Mouse (Mus musculus): ENCODE results near the gene Ube2s. TPM values are rescaled to one million over a fixed set of nuclear protein-coding genes. Genes with fewer than 3 reads are reported as not detected.
"Not testable (repeated sequence)": the region's sequence is repeated elsewhere in the genome, so short reads cannot be mapped to it uniquely, and the experiment has no call there.

Gene Ube2s
- polyA plus RNA-seq (2014; fragmentation: Nextera tagmentation; extraction: Ambion mirVana), result 318 and 349 TPM in 2 replicates

- Histone ChIP-seq H3K27me3 (ENCODE audit: control insufficient read depth, insufficient read depth, low read length) (no peaks in the 10 kb centered on the region), H3K4me1 (ENCODE audit: control insufficient read depth, insufficient read depth, low read length) (peaks cover 11% of the 10 kb centered on the region; the same call in 1 of the 2 replicates), H3K27ac (ENCODE audit: low read length) (peak within 1 kb of the TSS; percentile 97)
Observed at GRCm38 (mm10) chr7:4812303-4813104, at the start of gene Ube2s. Ube2s (minus strand) TSS chr7:4812590.

DNA sequence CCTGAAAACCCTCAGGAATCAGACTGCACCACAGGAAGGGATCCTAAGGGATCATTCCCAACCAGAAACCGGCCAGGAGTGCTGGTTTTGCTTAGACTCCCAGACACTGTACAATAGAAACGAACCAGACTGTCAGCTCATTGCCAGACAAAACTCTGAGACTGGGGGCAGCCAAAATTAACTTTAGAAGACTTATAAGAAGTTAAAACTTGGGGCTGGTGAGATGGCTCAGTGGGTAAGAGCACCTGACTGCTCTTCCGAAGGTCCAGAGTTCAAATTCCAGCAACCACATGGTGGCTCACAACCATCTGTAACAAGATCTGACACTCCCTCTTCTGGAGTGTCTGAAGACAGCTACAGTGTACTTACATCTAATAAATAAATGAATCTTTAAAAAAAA lies 48.5 kb upstream of the Ube2s start:
- H3K27ac ChIP-seq (ENCODE audit: low read length); H3K9me3 ChIP-seq (ENCODE audit: control insufficient read depth, low read depth, low read length); H3K4me3 ChIP-seq (ENCODE audit: low read depth, low read length); H3K4me2 ChIP-seq (replicated peaks; ENCODE audit: low read depth, low read length); H3K4me1 ChIP-seq (ENCODE audit: control insufficient read depth, insufficient read depth, low read length); H3K27me3 ChIP-seq (ENCODE audit: control insufficient read depth, insufficient read depth, low read length); H3K36me3 ChIP-seq (ENCODE audit: control insufficient read depth, insufficient read depth, low read length); H3K9ac ChIP-seq (replicated peaks; ENCODE audit: low read depth, low read length); ATAC-seq (ENCODE audit: insufficient number of reproducible peaks, insufficient read depth, low FRiP score, low read depth): not testable (repeated sequence)
- WGBS, result 69% methylated on average over 3 of the region's 3 CpGs

More at GRCm38 (mm10) chr7:4812303-4813104, at the start of gene Ube2s:
- ATAC-seq (ENCODE audit: insufficient number of reproducible peaks, insufficient read depth, low FRiP score, low read depth), result peak; percentile 99
- Histone ChIP-seq H3K4me3 (ENCODE audit: low read depth, low read length) (peak within 1 kb of the TSS; percentile 99), H3K36me3 (ENCODE audit: control insufficient read depth, insufficient read depth, low read length) (peaks cover 26% of the 10 kb centered on the region), H3K4me2 (replicated peaks; ENCODE audit: low read depth, low read length) (peak within 1 kb of the TSS; percentile 80), H3K9me3 (ENCODE audit: control insufficient read depth, low read depth, low read length) (no peaks in the 10 kb centered on the region), H3K9ac (replicated peaks; ENCODE audit: low read depth, low read length) (peak within 1 kb of the TSS; percentile 98)
- under 1% methylated on average over 62 of the region's 62 CpGs for WGBS

DNA sequence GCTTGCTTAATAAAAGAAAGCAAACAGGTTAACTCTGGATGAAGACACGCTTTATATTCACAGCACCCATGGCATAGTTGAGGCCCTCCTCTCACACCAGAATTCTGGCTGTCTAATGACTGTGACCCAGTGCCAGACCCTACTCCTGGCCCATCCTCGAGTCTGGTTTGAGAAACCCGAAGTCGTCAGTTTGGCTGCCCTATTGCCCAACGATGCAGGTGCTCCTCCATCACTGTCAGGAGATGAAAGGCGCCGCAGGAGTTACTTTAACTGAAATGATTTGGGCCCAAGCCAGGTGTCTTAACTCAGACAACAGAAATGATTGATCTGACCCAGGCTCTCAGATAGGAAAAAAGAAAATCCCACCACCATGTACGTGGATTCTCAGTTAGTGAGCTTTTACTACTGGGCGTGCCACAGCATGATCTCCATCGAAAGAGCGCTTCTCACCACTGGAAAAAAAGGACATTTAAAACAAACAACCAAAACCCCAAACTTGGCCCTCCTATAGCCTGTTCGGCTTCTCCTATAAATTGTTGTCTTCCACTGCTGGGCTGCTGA lies 47.1 kb upstream of the Ube2s start:
- Histone ChIP-seq H3K4me3 (ENCODE audit: low read depth, low read length) (no peak overlapping the region), H3K9ac (replicated peaks; ENCODE audit: low read depth, low read length) (no peak overlapping the region), H3K4me2 (replicated peaks; ENCODE audit: low read depth, low read length) (no peak overlapping the region), H3K27me3 (ENCODE audit: control insufficient read depth, insufficient read depth, low read length) (no peaks in the 10 kb centered on the region), H3K4me1 (ENCODE audit: control insufficient read depth, insufficient read depth, low read length) (no peaks in the 10 kb centered on the region), H3K27ac (ENCODE audit: low read length) (no peak overlapping the region; the same call in 1 of the 2 replicates), H3K36me3 (ENCODE audit: control insufficient read depth, insufficient read depth, low read length) (no peaks in the 10 kb centered on the region), H3K9me3 (ENCODE audit: control insufficient read depth, low read depth, low read length) (no peaks in the 10 kb centered on the region)
- 30% methylated on average over 12 of the region's 12 CpGs for WGBS
- ATAC-seq (ENCODE audit: insufficient number of reproducible peaks, insufficient read depth, low FRiP score, low read depth), result peak; percentile 73; the same call in 1 of the 2 replicates

DNA sequence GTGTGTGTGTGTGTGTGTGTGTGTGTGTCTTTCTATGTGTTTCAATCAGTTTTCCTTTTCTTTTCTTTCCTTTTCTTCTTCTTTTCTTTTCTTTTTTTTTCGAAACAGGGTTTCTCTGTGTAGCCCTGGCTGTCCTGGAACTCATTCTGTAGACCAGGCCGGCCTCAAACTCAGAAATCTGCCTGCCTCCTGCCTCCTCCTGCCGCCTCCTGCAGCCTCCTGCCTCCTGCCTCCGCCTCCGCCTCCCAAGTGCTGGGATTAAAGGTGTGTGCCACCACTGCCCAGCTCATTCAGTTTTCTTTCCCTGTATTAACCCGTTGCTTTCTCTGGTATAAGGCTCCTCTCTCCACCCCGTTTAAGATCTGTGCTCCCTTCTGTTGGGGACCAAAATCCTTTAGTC lies 44.9 kb upstream of the Ube2s start:
- ATAC-seq (ENCODE audit: insufficient number of reproducible peaks, insufficient read depth, low FRiP score, low read depth), result no peak
- 62% methylated on average over 7 of the region's 7 CpGs for WGBS

DNA sequence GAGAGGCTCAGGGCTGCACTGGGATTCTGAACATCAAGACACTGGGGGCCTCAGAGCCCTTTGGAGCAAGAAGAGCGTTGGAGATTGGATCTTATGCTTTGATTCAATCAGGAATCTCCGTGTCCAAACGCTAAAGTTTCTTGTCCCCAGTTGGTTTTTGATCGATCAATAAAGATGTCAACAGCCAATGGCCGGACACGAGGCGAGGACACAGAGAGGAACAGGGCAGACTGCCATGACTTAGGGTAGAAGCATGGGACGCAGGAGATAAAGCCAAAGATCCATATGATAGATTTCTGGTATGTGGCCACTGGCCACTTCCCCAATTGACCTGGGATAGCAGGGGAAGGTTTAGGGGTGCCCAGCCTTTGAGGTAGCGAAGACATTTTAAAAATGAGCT lies 44.1 kb upstream of the Ube2s start:
- H3K9me3 ChIP-seq (ENCODE audit: control insufficient read depth, low read depth, low read length), result no peaks in the 10 kb centered on the region
- H3K36me3 ChIP-seq (ENCODE audit: control insufficient read depth, insufficient read depth, low read length), result no peaks in the 10 kb centered on the region
- no peak overlapping the region for H3K9ac ChIP-seq (replicated peaks; ENCODE audit: low read depth, low read length)
- no peak overlapping the region for H3K27ac ChIP-seq (ENCODE audit: low read length)
- 85% methylated on average over 9 of the region's 9 CpGs for WGBS
- H3K4me2 ChIP-seq (replicated peaks; ENCODE audit: low read depth, low read length), result no peak overlapping the region
- ATAC-seq (ENCODE audit: insufficient number of reproducible peaks, insufficient read depth, low FRiP score, low read depth), result no peak
- H3K4me3 ChIP-seq (ENCODE audit: low read depth, low read length), result no peak overlapping the region
- H3K27me3 ChIP-seq (ENCODE audit: control insufficient read depth, insufficient read depth, low read length), result no peaks in the 10 kb centered on the region
- no peaks in the 10 kb centered on the region for H3K4me1 ChIP-seq (ENCODE audit: control insufficient read depth, insufficient read depth, low read length)

More for the DNA sequence above, 44.9 kb upstream of the Ube2s start:
- Histone ChIP-seq H3K27me3 (ENCODE audit: control insufficient read depth, insufficient read depth, low read length) (no peaks in the 10 kb centered on the region), H3K36me3 (ENCODE audit: control insufficient read depth, insufficient read depth, low read length) (no peaks in the 10 kb centered on the region), H3K27ac (ENCODE audit: low read length) (no peak overlapping the region), H3K9me3 (ENCODE audit: control insufficient read depth, low read depth, low read length) (no peaks in the 10 kb centered on the region), H3K4me3 (ENCODE audit: low read depth, low read length) (no peak overlapping the region), H3K4me2 (replicated peaks; ENCODE audit: low read depth, low read length) (no peak overlapping the region), H3K4me1 (ENCODE audit: control insufficient read depth, insufficient read depth, low read length) (no peaks in the 10 kb centered on the region), H3K9ac (replicated peaks; ENCODE audit: low read depth, low read length) (no peak overlapping the region)

DNA sequence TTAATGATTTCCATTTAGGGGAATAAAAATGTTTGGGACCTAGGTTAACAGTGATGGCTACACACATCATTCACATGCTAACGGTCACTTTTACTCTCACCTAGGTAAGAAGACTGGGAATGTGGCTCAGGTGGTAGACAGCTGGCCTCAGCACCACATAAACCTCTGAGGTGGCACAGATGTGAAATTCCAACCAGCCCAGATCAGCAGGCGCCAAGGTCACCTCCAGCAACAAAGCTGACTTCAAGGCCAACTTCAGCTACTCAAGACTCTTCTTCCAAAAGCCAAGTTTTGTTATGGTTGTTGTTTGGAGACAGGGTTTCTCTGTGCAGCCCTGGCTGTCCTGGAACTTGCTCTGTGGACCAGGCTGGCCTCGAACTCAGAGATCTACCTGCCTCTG lies 41.2 kb upstream of the Ube2s start:
- Histone ChIP-seq H3K4me3 (ENCODE audit: low read depth, low read length) (no peak overlapping the region), H3K27ac (ENCODE audit: low read length) (no peak overlapping the region), H3K9ac (replicated peaks; ENCODE audit: low read depth, low read length) (no peak overlapping the region), H3K4me1 (ENCODE audit: control insufficient read depth, insufficient read depth, low read length) (no peaks in the 10 kb centered on the region), H3K4me2 (replicated peaks; ENCODE audit: low read depth, low read length) (no peak overlapping the region), H3K27me3 (ENCODE audit: control insufficient read depth, insufficient read depth, low read length) (no peaks in the 10 kb centered on the region), H3K36me3 (ENCODE audit: control insufficient read depth, insufficient read depth, low read length) (no peaks in the 10 kb centered on the region), H3K9me3 (ENCODE audit: control insufficient read depth, low read depth, low read length) (no peaks in the 10 kb centered on the region)
- WGBS, result 71% methylated on average over 3 of the region's 3 CpGs
- no peak for ATAC-seq (ENCODE audit: insufficient number of reproducible peaks, insufficient read depth, low FRiP score, low read depth)

DNA sequence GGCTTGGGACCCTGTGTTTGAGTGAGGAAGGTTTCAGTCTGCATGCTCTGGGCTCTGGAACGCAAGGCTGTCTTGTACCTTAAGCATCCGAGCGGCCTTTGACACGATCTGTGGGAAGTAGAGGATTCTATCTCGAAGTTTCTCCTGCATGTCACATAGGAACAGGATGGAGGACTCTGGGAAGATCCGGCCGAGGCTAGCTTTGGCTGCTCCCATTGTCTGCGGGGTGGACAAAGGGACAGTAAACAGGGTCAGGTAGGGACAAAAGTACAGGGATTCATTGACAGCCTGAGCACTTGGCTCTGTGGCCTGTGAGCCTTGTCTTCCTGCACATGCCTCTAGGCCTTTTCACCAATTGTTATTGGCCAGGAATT lies 38.9 kb upstream of the Ube2s start:
- 72% methylated on average over 8 of the region's 8 CpGs for WGBS
- Histone ChIP-seq H3K4me1 (ENCODE audit: control insufficient read depth, insufficient read depth, low read length) (no peaks in the 10 kb centered on the region), H3K4me2 (replicated peaks; ENCODE audit: low read depth, low read length) (no peak overlapping the region), H3K27ac (ENCODE audit: low read length) (no peak overlapping the region), H3K9me3 (ENCODE audit: control insufficient read depth, low read depth, low read length) (no peaks in the 10 kb centered on the region), H3K9ac (replicated peaks; ENCODE audit: low read depth, low read length) (no peak overlapping the region), H3K36me3 (ENCODE audit: control insufficient read depth, insufficient read depth, low read length) (no peaks in the 10 kb centered on the region), H3K4me3 (ENCODE audit: low read depth, low read length) (no peak overlapping the region), H3K27me3 (ENCODE audit: control insufficient read depth, insufficient read depth, low read length) (no peaks in the 10 kb centered on the region)
- ATAC-seq (ENCODE audit: insufficient number of reproducible peaks, insufficient read depth, low FRiP score, low read depth), result no peak

DNA sequence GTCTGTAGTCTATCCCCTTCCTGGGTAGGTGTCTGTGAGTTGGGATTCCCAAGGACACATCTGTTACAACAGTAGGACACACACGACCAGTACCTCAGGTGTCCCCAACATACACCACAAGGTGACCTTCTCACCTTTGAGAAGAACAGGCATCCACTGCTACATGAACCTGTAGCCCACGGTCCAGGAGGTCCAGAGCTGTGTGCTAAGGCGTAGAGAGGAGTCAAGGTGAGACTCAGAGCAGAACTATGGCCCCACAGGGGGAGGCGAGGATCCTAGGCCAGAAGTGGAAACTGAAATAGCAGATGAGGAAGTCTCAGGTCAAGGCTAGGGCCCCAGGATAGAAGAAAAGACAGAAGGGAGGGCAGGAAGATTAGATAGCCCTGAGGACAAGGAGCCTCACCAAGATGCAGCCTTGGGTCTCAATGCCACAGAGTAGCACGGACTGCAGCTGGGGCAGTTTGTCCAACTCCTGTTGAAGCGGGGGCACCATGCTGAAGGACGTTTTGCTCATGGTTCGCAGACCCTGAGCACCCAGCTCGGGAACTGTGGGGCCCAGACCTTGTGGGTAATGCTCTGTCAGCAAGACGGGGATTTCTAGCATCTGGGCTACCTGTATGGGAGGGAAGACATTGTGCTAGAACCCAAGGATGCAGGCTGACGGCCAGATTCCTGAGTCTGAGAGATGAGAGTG lies 38.4 kb upstream of the Ube2s start:
- 79% methylated on average over 11 of the region's 11 CpGs for WGBS
- Histone ChIP-seq H3K27me3 (ENCODE audit: control insufficient read depth, insufficient read depth, low read length) (no peaks in the 10 kb centered on the region), H3K4me1 (ENCODE audit: control insufficient read depth, insufficient read depth, low read length) (no peaks in the 10 kb centered on the region), H3K36me3 (ENCODE audit: control insufficient read depth, insufficient read depth, low read length) (no peaks in the 10 kb centered on the region), H3K4me2 (replicated peaks; ENCODE audit: low read depth, low read length) (no peak overlapping the region), H3K9me3 (ENCODE audit: control insufficient read depth, low read depth, low read length) (no peaks in the 10 kb centered on the region), H3K27ac (ENCODE audit: low read length) (no peak overlapping the region), H3K4me3 (ENCODE audit: low read depth, low read length) (no peak overlapping the region), H3K9ac (replicated peaks; ENCODE audit: low read depth, low read length) (no peak overlapping the region)
- no peak for ATAC-seq (ENCODE audit: insufficient number of reproducible peaks, insufficient read depth, low FRiP score, low read depth)

All from stomach, embryonic 14.5 days (tissue).